Mouse (Mus musculus): ENCODE results near the gene Prima1.

DNA sequence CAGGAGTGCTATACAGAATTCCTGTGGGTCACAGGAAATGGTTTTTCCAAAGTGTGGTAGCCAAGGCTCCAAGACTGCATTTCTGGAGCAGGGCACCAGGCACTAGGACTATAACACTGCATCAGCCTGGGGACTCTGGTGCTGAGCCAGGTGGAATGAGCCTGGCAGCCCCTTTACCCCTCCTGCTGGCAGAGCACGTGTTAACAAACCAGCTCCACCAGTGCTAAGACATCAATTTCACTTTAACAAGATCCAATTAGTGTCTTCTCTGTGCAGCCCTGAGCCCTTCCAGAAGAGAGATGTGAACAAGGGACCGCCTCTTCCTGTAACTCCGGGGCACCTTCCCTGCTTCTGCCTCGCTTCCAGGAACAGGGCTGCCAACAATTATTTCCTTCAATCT, 45.3 kb upstream of the Prima1 start:
- TF ChIP-seq HCFC1 (IDR thresholded peaks at IDR 0.05; ENCODE audit: borderline replicate concordance, insufficient read depth, low read length) = no peak
- TF ChIP-seq CHD2 (IDR thresholded peaks at IDR 0.05; ENCODE audit: low read depth, low read length) = no peak
- TF ChIP-seq ZC3H11A (IDR thresholded peaks at IDR 0.05; ENCODE audit: borderline replicate concordance, low read depth, low read length) = no peak
